Mouse (Mus musculus): ENCODE results near the gene Ttc39b. TPM values are rescaled to one million over a fixed set of nuclear protein-coding genes. Genes with fewer than 3 reads are reported as not detected.

Ttc39b gene
- polyA plus RNA-seq, 1 experiment: 4.1 TPM

- H3K4me1 ChIP-seq (ENCODE audit: control insufficient read depth, insufficient read depth, insufficient read length): peaks cover 15% of the 10 kb centered on the region; the same call in 1 of the 2 replicates
- DNase-seq (ENCODE audit: low read depth in 1 of 2, low spot score in 2 of 2): no peak
- TF ChIP-seq CTCF (IDR thresholded peaks at IDR 0.05; ENCODE audit: extremely low read depth, insufficient read depth, insufficient read length, insufficient replicate concordance) (no peak), POLR2A (IDR thresholded peaks at IDR 0.05; ENCODE audit: low read depth, low read length) (no peak)
- no peaks in the 10 kb centered on the region for H3K36me3 ChIP-seq (ENCODE audit: control insufficient read depth, insufficient read depth, low read length)
- H3K4me3 ChIP-seq (ENCODE audit: extremely low read depth, insufficient read depth, insufficient read length): no peak overlapping the region
- H3K27me3 ChIP-seq (ENCODE audit: control insufficient read depth, insufficient read depth, low read length): no peaks in the 10 kb centered on the region
- H3K27ac ChIP-seq (ENCODE audit: insufficient read depth, low read length): no peak overlapping the region
- WGBS: 83% methylated on average over 4 of the region's 4 CpGs
These were observed 11.7 kb downstream of the Ttc39b start for GRCm38 (mm10) chr4:83312336-83312735.

DNA sequence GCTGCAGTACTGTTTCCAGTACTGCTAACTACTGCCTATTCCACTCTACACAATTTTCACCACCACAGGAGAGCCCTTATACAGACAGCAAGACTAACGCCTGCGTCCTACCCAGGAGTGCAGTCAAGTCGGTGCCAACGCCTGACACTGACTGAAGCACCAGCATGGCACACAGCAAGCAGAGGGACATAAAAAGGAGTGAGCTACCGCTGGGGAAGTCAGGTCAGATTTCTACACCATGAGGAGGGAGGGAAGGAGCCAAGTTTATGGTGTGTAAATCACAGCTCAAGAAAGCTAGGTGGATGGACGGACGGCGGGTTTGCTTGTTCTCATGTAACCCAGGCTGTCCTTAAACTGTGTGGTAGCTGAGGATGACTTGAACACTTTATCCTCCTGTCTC, 12.6 kb downstream of the Ttc39b start:
- no peak for DNase-seq (ENCODE audit: low read depth in 1 of 2, low spot score in 2 of 2)
- Histone ChIP-seq H3K36me3 (ENCODE audit: control insufficient read depth, insufficient read depth, low read length) (no peaks in the 10 kb centered on the region), H3K27ac (ENCODE audit: insufficient read depth, low read length) (no peak overlapping the region), H3K4me1 (ENCODE audit: control insufficient read depth, insufficient read depth, insufficient read length) (peaks cover 10% of the 10 kb centered on the region; the same call in 1 of the 2 replicates), H3K4me3 (ENCODE audit: extremely low read depth, insufficient read depth, insufficient read length) (no peak overlapping the region), H3K27me3 (ENCODE audit: control insufficient read depth, insufficient read depth, low read length) (no peaks in the 10 kb centered on the region)
- TF ChIP-seq CTCF (IDR thresholded peaks at IDR 0.05; ENCODE audit: extremely low read depth, insufficient read depth, insufficient read length, insufficient replicate concordance): no peak
- no peak for TF ChIP-seq POLR2A (IDR thresholded peaks at IDR 0.05; ENCODE audit: low read depth, low read length)
- WGBS: 96% methylated on average over 8 of the region's 8 CpGs

DNA sequence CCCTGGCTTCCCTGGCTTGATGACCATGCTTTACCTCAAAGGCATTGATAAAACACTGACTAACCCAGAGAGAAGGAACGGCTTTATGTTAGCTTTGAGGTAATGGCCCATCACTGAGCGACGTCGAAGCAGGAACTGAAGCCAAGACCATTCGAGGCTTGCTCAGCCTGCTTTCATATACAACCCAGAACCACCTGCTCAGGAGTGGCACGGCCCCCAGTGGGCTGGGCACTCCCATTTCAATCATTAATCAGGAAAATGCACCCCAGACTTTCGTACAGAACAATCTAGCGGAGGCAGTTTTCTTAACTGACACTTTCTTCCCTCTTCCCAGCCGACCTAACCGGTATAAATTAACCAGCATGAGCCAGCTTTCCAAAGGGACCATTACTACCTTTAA, 13.1 kb downstream of the Ttc39b start:
- Histone ChIP-seq H3K4me1 (ENCODE audit: control insufficient read depth, insufficient read depth, insufficient read length) (peaks cover 10% of the 10 kb centered on the region; the same call in 1 of the 2 replicates), H3K27ac (ENCODE audit: insufficient read depth, low read length) (no peak overlapping the region), H3K36me3 (ENCODE audit: control insufficient read depth, insufficient read depth, low read length) (no peaks in the 10 kb centered on the region), H3K27me3 (ENCODE audit: control insufficient read depth, insufficient read depth, low read length) (no peaks in the 10 kb centered on the region), H3K4me3 (ENCODE audit: extremely low read depth, insufficient read depth, insufficient read length) (no peak overlapping the region)
- 86% methylated on average over 10 of the region's 10 CpGs for WGBS
- no peak for DNase-seq (ENCODE audit: low read depth in 1 of 2, low spot score in 2 of 2)
- TF ChIP-seq POLR2A (IDR thresholded peaks at IDR 0.05; ENCODE audit: low read depth, low read length) (no peak), CTCF (IDR thresholded peaks at IDR 0.05; ENCODE audit: extremely low read depth, insufficient read depth, insufficient read length, insufficient replicate concordance) (no peak)

GRCm38 (mm10) chr4:83308914-83309313, 15.1 kb downstream of the Ttc39b start:
- 72% methylated on average over 3 of the region's 3 CpGs for WGBS
- Histone ChIP-seq H3K4me3 (ENCODE audit: extremely low read depth, insufficient read depth, insufficient read length) (no peak overlapping the region), H3K36me3 (ENCODE audit: control insufficient read depth, insufficient read depth, low read length) (no peaks in the 10 kb centered on the region), H3K4me1 (ENCODE audit: control insufficient read depth, insufficient read depth, insufficient read length) (peaks cover 4% of the 10 kb centered on the region; the same call in 1 of the 2 replicates), H3K27ac (ENCODE audit: insufficient read depth, low read length) (no peak overlapping the region), H3K27me3 (ENCODE audit: control insufficient read depth, insufficient read depth, low read length) (no peaks in the 10 kb centered on the region)
- DNase-seq (ENCODE audit: low read depth in 1 of 2, low spot score in 2 of 2): no peak
- TF ChIP-seq POLR2A (IDR thresholded peaks at IDR 0.05; ENCODE audit: low read depth, low read length) (no peak), CTCF (IDR thresholded peaks at IDR 0.05; ENCODE audit: extremely low read depth, insufficient read depth, insufficient read length, insufficient replicate concordance) (no peak)

DNA sequence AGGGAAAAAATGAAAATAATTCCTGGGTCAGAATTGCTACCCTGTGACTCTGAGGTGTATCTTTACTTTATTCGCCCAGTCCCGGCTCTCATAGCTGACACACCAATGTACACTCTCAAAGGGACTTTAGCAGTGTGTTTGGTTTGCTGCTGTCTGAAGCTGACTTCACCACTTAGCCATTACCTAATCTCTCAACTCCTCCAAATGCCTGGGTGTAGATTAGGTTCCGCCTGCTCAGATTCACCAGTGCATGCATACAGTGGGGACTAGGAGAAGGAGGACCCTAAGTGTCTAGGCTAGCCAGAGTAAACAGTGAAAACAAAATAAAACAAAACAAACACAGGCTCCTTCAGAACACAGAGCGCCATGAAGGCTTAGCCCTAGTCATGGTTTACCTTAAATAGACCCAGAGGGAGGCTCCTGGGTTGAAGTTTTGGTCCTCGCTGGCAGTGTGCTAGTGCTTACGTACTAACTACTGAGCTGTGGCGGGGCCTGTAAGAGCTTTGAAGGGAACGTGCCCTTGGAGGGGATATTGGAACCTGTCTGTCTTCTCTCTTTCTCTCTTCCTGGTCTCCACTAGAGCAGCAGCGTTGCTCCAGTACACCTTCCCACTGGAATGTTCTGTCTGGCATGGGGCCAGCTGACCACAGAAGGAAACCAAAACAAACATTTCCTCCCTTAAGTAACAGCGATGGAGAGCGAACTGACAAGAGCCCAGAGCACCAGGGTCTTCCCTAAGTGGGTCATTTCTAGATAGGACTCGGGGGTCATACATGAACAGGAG, 16.2 kb downstream of the Ttc39b start:
- DNase-seq (ENCODE audit: low read depth in 1 of 2, low spot score in 2 of 2): no peak
- peaks cover 4% of the 10 kb centered on the region; the same call in 1 of the 2 replicates for H3K4me1 ChIP-seq (ENCODE audit: control insufficient read depth, insufficient read depth, insufficient read length)
- H3K4me3 ChIP-seq (ENCODE audit: extremely low read depth, insufficient read depth, insufficient read length): no peak overlapping the region
- no peak for TF ChIP-seq POLR2A (IDR thresholded peaks at IDR 0.05; ENCODE audit: low read depth, low read length)
- TF ChIP-seq CTCF (IDR thresholded peaks at IDR 0.05; ENCODE audit: extremely low read depth, insufficient read depth, insufficient read length, insufficient replicate concordance): no peak
- no peaks in the 10 kb centered on the region for H3K36me3 ChIP-seq (ENCODE audit: control insufficient read depth, insufficient read depth, low read length)
- H3K27ac ChIP-seq (ENCODE audit: insufficient read depth, low read length): no peak overlapping the region
- H3K27me3 ChIP-seq (ENCODE audit: control insufficient read depth, insufficient read depth, low read length): no peaks in the 10 kb centered on the region
- 82% methylated on average over 12 of the region's 12 CpGs for WGBS

DNA sequence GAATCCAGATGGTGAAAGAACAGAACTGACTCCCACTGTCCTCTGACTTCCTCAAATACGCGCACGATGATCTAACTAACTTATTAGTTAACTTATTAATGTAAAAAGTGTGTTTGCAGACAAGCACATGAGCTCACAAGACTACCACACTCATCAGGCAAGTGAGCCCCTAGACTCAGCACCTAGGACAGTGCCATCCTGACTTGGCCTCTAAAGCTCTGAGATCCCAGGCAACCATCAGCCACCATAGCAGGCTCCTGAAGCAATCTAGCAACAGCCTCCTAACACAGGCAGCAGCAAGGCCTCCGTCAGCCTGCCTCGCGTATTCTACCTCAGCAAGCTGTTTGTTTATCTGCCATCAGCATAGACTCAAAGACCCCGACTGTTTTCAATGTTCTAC, 17.2 kb downstream of the Ttc39b start:
- H3K4me1 ChIP-seq (ENCODE audit: control insufficient read depth, insufficient read depth, insufficient read length): peaks cover 4% of the 10 kb centered on the region; the same call in 1 of the 2 replicates
- WGBS: 88% methylated on average over 7 of the region's 7 CpGs
- no peak overlapping the region for H3K4me3 ChIP-seq (ENCODE audit: extremely low read depth, insufficient read depth, insufficient read length)
- H3K27ac ChIP-seq (ENCODE audit: insufficient read depth, low read length): no peak overlapping the region
- TF ChIP-seq POLR2A (IDR thresholded peaks at IDR 0.05; ENCODE audit: low read depth, low read length) (no peak), CTCF (IDR thresholded peaks at IDR 0.05; ENCODE audit: extremely low read depth, insufficient read depth, insufficient read length, insufficient replicate concordance) (no peak)
- H3K36me3 ChIP-seq (ENCODE audit: control insufficient read depth, insufficient read depth, low read length): no peaks in the 10 kb centered on the region
- no peaks in the 10 kb centered on the region for H3K27me3 ChIP-seq (ENCODE audit: control insufficient read depth, insufficient read depth, low read length)
- no peak for DNase-seq (ENCODE audit: low read depth in 1 of 2, low spot score in 2 of 2)

DNA sequence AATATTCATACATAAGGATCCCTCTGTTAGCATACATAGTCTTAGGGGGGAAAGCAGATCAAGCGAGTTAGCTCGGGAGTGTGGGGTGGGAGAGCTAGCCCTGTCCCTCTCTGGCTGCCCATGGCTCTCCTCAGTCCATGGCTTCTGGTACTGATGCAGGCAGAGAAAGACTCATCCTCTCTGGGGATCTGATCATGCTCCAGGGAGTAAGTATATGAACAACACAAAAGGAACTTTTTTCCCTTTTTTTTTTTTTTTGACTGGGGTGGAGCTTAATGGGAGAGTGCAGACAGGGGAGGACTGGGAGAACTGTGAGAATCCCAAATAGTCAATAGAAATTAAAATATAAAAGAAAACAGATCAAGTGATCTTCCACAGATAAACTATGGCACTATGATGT, 19.0 kb downstream of the Ttc39b start:
- no peak overlapping the region for H3K27ac ChIP-seq (ENCODE audit: insufficient read depth, low read length)
- H3K36me3 ChIP-seq (ENCODE audit: control insufficient read depth, insufficient read depth, low read length): no peaks in the 10 kb centered on the region
- no peaks in the 10 kb centered on the region for H3K27me3 ChIP-seq (ENCODE audit: control insufficient read depth, insufficient read depth, low read length)
- peaks cover 4% of the 10 kb centered on the region; the same call in 1 of the 2 replicates for H3K4me1 ChIP-seq (ENCODE audit: control insufficient read depth, insufficient read depth, insufficient read length)
- no peak for DNase-seq (ENCODE audit: low read depth in 1 of 2, low spot score in 2 of 2)
- no peak for TF ChIP-seq POLR2A (IDR thresholded peaks at IDR 0.05; ENCODE audit: low read depth, low read length)
- TF ChIP-seq CTCF (IDR thresholded peaks at IDR 0.05; ENCODE audit: extremely low read depth, insufficient read depth, insufficient read length, insufficient replicate concordance): no peak
- no peak overlapping the region for H3K4me3 ChIP-seq (ENCODE audit: extremely low read depth, insufficient read depth, insufficient read length)
- 93% methylated on average over 2 of the region's 2 CpGs for WGBS

Measured in spleen, adult 2 months (tissue).